In the genomic region with DNA sequence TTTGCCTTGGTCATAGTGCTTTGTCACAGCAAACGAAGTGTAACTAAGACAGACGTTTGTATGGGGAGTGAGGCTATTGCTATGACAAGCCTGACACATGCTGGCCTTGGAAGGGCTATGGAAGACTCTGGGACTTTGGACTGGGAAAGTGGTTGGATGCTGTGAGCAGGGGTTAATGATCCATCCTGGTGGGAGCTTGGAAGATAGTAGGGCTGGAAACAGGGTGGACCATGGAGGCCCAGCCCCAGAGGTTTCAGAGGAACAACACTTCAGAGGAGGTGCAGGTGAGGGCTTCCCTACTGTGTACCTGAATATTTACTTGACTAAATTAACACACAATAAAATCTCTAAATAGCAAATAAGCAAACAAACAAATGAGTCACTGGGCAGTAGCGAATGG, we compare ENCODE assay signal across 35 mouse cellular contexts. TPM values are rescaled to one million over a fixed set of nuclear protein-coding genes. Genes with fewer than 3 reads are reported as not detected.
"Had no signal": no experiment of that assay in that cellular context is flagged by ENCODE, and none has a peak within 500 bp of the region (broad histone marks: within the 10 kb centered on the region; RNA-seq: fewer than 3 reads in every experiment).

No protein-coding gene starts in this region.

- H3K9me3 ChIP-seq: heart, embryonic 13.5 days; heart, embryonic 15.5 days; hindbrain, embryonic 10.5 days; hindbrain, embryonic 12.5 days; intestine, embryonic 15.5 days; kidney, embryonic 15.5 days; limb, embryonic 10.5 days; liver, embryonic 13.5 days; liver, embryonic 15.5 days had no signal

- H3K4me3 ChIP-seq: gastrocnemius, adult 2 months; heart, adult 2 months; heart, embryonic 13.5 days; heart, embryonic 15.5 days; hindbrain, embryonic 10.5 days; hindbrain, embryonic 12.5 days; intestine, embryonic 15.5 days; kidney, embryonic 15.5 days; layer of hippocampus, adult 2 months; left cerebral cortex, adult 2 months; limb, embryonic 10.5 days; limb, embryonic 12.5 days; liver, embryonic 13.5 days; liver, embryonic 15.5 days had no signal

- H3K27me3 ChIP-seq: heart, embryonic 13.5 days; heart, embryonic 15.5 days; hindbrain, embryonic 12.5 days; intestine, embryonic 15.5 days; kidney, embryonic 15.5 days; limb, embryonic 12.5 days; liver, embryonic 13.5 days; liver, embryonic 15.5 days had no signal

- H3K4me1 ChIP-seq: heart, embryonic 13.5 days; heart, embryonic 15.5 days; hindbrain, embryonic 10.5 days; hindbrain, embryonic 12.5 days; intestine, embryonic 15.5 days; kidney, embryonic 15.5 days; limb, embryonic 10.5 days; limb, embryonic 12.5 days; liver, embryonic 13.5 days; liver, embryonic 15.5 days had no signal

- DNase-seq: gastrocnemius, adult 2 months; gastrocnemius, postnatal 10 days; gastrocnemius, postnatal 25 days; heart, adult 2 months; heart, postnatal 14 days; heart, postnatal 4 days; kidney, postnatal 4 days; liver; liver, embryonic 13.5 days; liver, postnatal 0 days had no signal

- H3K27ac ChIP-seq: gastrocnemius, adult 2 months; heart, adult 2 months; heart, embryonic 13.5 days; heart, embryonic 15.5 days; hindbrain, embryonic 10.5 days; hindbrain, embryonic 12.5 days; hindbrain, embryonic 14.5 days; intestine, embryonic 15.5 days; kidney, embryonic 15.5 days; kidney, postnatal 0 days; layer of hippocampus, adult 2 months; left cerebral cortex, adult 2 months; limb, embryonic 10.5 days; limb, embryonic 12.5 days; liver, embryonic 13.5 days; liver, embryonic 15.5 days had no signal

- H3K36me3 ChIP-seq: heart, embryonic 13.5 days; heart, embryonic 15.5 days; hindbrain, embryonic 10.5 days; hindbrain, embryonic 12.5 days; intestine, embryonic 15.5 days; kidney, embryonic 15.5 days; limb, embryonic 10.5 days; limb, embryonic 12.5 days; liver, embryonic 13.5 days; liver, embryonic 15.5 days had no signal

RNA-seq across cellular contexts. Expression of gene Tex36, which starts 56.3 kb away (rescaled TPM):
- total RNA-seq: gastrocnemius, adult 2 months; gastrocnemius, postnatal 10 days; gastrocnemius, postnatal 25 days; gastrocnemius, postnatal 4 days; granulocyte monocyte progenitor cell, adult 5-6 weeks; heart, adult 2 months; heart, postnatal 14 days; heart, postnatal 4 days; layer of hippocampus, adult 2 months; layer of hippocampus, postnatal 25 days; left cerebral cortex, adult 2 months; left cerebral cortex, postnatal 14 days; left cerebral cortex, postnatal 36 days had no signal
- polyA plus RNA-seq: frontal cortex, adult 2 months; heart, adult 2 months; heart, embryonic 13.5 days; heart, embryonic 15.5 days; heart, postnatal 0 days; hindbrain, embryonic 12.5 days; hindbrain, embryonic 14.5 days; hindbrain, embryonic 16.5 days; inflammation-experienced regulatory T-cells, adult 6 months; intestine, embryonic 15.5 days; intestine, postnatal 0 days; kidney, embryonic 15.5 days; limb, embryonic 10.5 days; limb, embryonic 12.5 days; limb, embryonic 14.5 days; liver, embryonic 11.5 days; liver, embryonic 13.5 days; liver, embryonic 15.5 days; liver, postnatal 0 days had no signal
